Mouse (Mus musculus): ENCODE measurements around the gene Adssl1. TPM values are rescaled to one million over a fixed set of nuclear protein-coding genes. Genes with fewer than 3 reads are reported as not detected.
A peak's percentile ranks its signal among the peaks of the same experiment; 100 is the strongest.

Gene Adssl1
- total and polyA plus RNA-seq, 3 experiments = 58.2 to 63.9 TPM; not detected in 1

- Histone ChIP-seq H3K4me1 (ENCODE audit: control insufficient read depth in 1 of 2, insufficient read depth in 2 of 2, low read length in 2 of 2) (peaks cover 5 to 8% of the 10 kb centered on the region in 2 experiments), H3K36me3 (ENCODE audit: control insufficient read depth in 1 of 2, insufficient read depth in 2 of 2, low read length in 2 of 2) (peaks cover 6% of the 10 kb centered on the region in 2 experiments; a peak in 3 of 4 replicates), H3K27ac (ENCODE audit: control insufficient read depth, low read depth, low read length) (no peak overlapping the region), H3K4me3 (ENCODE audit: control insufficient read depth in 1 of 2, insufficient read depth in 1 of 2, low read depth in 2 of 2, low read length in 2 of 2) (no peak overlapping the region), H3K9me3 (replicated peaks; ENCODE audit: insufficient read depth, low read length) (no peaks in the 10 kb centered on the region), H3K9ac (ENCODE audit: control insufficient read depth, low read depth, low read length, poor library complexity, severe bottlenecking) (no peak overlapping the region), H3K79me2 (ENCODE audit: control insufficient read depth, insufficient read depth, low read length, poor library complexity) (no peaks in the 10 kb centered on the region), H3K27me3 (ENCODE audit: control insufficient read depth in 1 of 2, insufficient read depth in 2 of 2, low read length in 2 of 2) (no peaks in the 10 kb centered on the region)
- TF ChIP-seq ZC3H11A (IDR thresholded peaks at IDR 0.05; ENCODE audit: low read depth, low read length) = no peak
- peak; percentile 25 for TF ChIP-seq RAD21 (IDR thresholded peaks at IDR 0.05; ENCODE audit: low read depth, low read length)
- TF ChIP-seq SMC3 (IDR thresholded peaks at IDR 0.05; ENCODE audit: low read depth, low read length) = peak; percentile 30; the same call in 1 of the 2 replicates
- TF ChIP-seq CTCF (IDR thresholded peaks at IDR 0.05 in 2 of 3, conservative IDR thresholded peaks at IDR 0.05 in 1 of 3; ENCODE audit: control insufficient read depth in 1 of 3, insufficient read depth in 1 of 3, low read depth in 2 of 3, low read length in 3 of 3, poor library complexity in 1 of 3, severe bottlenecking in 1 of 3) = peak in 1 of 3 experiments; percentile 62; a peak in 2 of 6 replicates
- no peak for TF ChIP-seq E2F4 (IDR thresholded peaks at IDR 0.05; ENCODE audit: borderline replicate concordance, low read depth, low read length)
- peak in 1 of 2 experiments; percentile 18; a peak in 1 of 4 replicates for TF ChIP-seq POLR2A (IDR thresholded peaks at IDR 0.05; ENCODE audit: control insufficient read depth in 1 of 2, insufficient read depth in 1 of 2, low read depth in 1 of 2, low read length in 2 of 2, poor library complexity in 1 of 2)
- TF ChIP-seq USF1 (IDR thresholded peaks at IDR 0.05; ENCODE audit: low read depth, low read length) = no peak
- peak; percentile 68 for DNase-seq (ENCODE audit: low read depth, low spot score)
Measured at GRCm38 (mm10) chr12:112604709-112605649, 14.9 kb upstream of the Adssl1 start.

GRCm38 (mm10) chr12:112605766-112606165 lies 14.1 kb upstream of the Adssl1 start:
- Histone ChIP-seq H3K4me3 (ENCODE audit: control insufficient read depth in 1 of 2, insufficient read depth in 1 of 2, low read depth in 2 of 2, low read length in 2 of 2) (no peak overlapping the region), H3K36me3 (ENCODE audit: control insufficient read depth in 1 of 2, insufficient read depth in 2 of 2, low read length in 2 of 2) (peaks cover 0 to 3% of the 10 kb centered on the region in 2 experiments; a peak in 1 of 4 replicates), H3K27me3 (ENCODE audit: control insufficient read depth in 1 of 2, insufficient read depth in 2 of 2, low read length in 2 of 2) (no peaks in the 10 kb centered on the region), H3K27ac (ENCODE audit: control insufficient read depth, low read depth, low read length) (no peak overlapping the region), H3K9ac (ENCODE audit: control insufficient read depth, low read depth, low read length, poor library complexity, severe bottlenecking) (no peak overlapping the region), H3K4me1 (ENCODE audit: control insufficient read depth in 1 of 2, insufficient read depth in 2 of 2, low read length in 2 of 2) (no peaks in the 10 kb centered on the region), H3K9me3 (replicated peaks; ENCODE audit: insufficient read depth, low read length) (no peaks in the 10 kb centered on the region), H3K79me2 (ENCODE audit: control insufficient read depth, insufficient read depth, low read length, poor library complexity) (no peaks in the 10 kb centered on the region)
- peak; percentile 91 for DNase-seq (ENCODE audit: low read depth, low spot score)
- TF ChIP-seq UBTF (IDR thresholded peaks at IDR 0.05; ENCODE audit: borderline replicate concordance, insufficient read depth, low read depth, low read length) (no peak), EP300 (IDR thresholded peaks at IDR 0.05; ENCODE audit: low read depth in 1 of 2, low read length in 2 of 2) (no peak), MAX (IDR thresholded peaks at IDR 0.05; ENCODE audit: low read length) (no peak), RAD21 (IDR thresholded peaks at IDR 0.05; ENCODE audit: low read depth, low read length) (peak; percentile 98), HCFC1 (IDR thresholded peaks at IDR 0.05; ENCODE audit: low read depth, low read length) (no peak), POLR2AphosphoS2 (IDR thresholded peaks at IDR 0.05; ENCODE audit: low read length) (no peak), ELF1 (IDR thresholded peaks at IDR 0.05; ENCODE audit: low read depth, low read length) (no peak), USF2 (IDR thresholded peaks at IDR 0.05; ENCODE audit: borderline replicate concordance in 1 of 2, insufficient read depth in 1 of 2, low read depth in 1 of 2, low read length in 2 of 2) (no peak), SMC3 (IDR thresholded peaks at IDR 0.05; ENCODE audit: low read depth, low read length) (peak; percentile 97), USF1 (IDR thresholded peaks at IDR 0.05; ENCODE audit: low read depth, low read length) (no peak), POLR2AphosphoS5 (IDR thresholded peaks at IDR 0.05; ENCODE audit: borderline replicate concordance, low read depth, low read length) (no peak), GATA1 (IDR thresholded peaks at IDR 0.05; ENCODE audit: low read depth, low read length) (peak; percentile 67; the same call in 1 of the 2 replicates), MXI1 (IDR thresholded peaks at IDR 0.05; ENCODE audit: low read depth, low read length) (no peak), CHD1 (IDR thresholded peaks at IDR 0.05; ENCODE audit: low read depth, low read length) (no peak), MAZ (IDR thresholded peaks at IDR 0.05; ENCODE audit: low read depth, low read length) (peak; percentile 75), ZNF384 (IDR thresholded peaks at IDR 0.05; ENCODE audit: low read depth, low read length) (no peak), MYB (IDR thresholded peaks at IDR 0.05; ENCODE audit: low read depth, low read length) (no peak), MEF2A (IDR thresholded peaks at IDR 0.05; ENCODE audit: extremely low read depth, insufficient replicate concordance, low read depth, low read length, poor library complexity, severe bottlenecking) (no peak), BHLHE40 (IDR thresholded peaks at IDR 0.05; ENCODE audit: borderline replicate concordance, low read depth, low read length) (0 out of 2 replicates have a peak, but pooled peaks have one; percentile 25), NELFE (IDR thresholded peaks at IDR 0.05; ENCODE audit: low read depth, low read length) (no peak), TBP (IDR thresholded peaks at IDR 0.05; ENCODE audit: low read depth, low read length) (0 out of 2 replicates have a peak, but pooled peaks have one; percentile 33), NRF1 (IDR thresholded peaks at IDR 0.05; ENCODE audit: insufficient read depth, low read depth, low read length, poor library complexity, severe bottlenecking) (no peak), ZKSCAN1 (IDR thresholded peaks at IDR 0.05; ENCODE audit: low read depth, low read length) (no peak), CTCF (IDR thresholded peaks at IDR 0.05 in 2 of 3, conservative IDR thresholded peaks at IDR 0.05 in 1 of 3; ENCODE audit: control insufficient read depth in 1 of 3, insufficient read depth in 1 of 3, low read depth in 2 of 3, low read length in 3 of 3, poor library complexity in 1 of 3, severe bottlenecking in 1 of 3) (peak in 1 of 3 experiments; percentile 100; a peak in 2 of 6 replicates)
